Mouse (Mus musculus) CH12.LX (cell line): ENCODE measurements around the gene Prl. TPM values are rescaled to one million over a fixed set of nuclear protein-coding genes. Genes with fewer than 3 reads are reported as not detected.
"Not testable (repeated sequence)": the region's sequence is repeated elsewhere in the genome, so short reads cannot be mapped to it uniquely, and the experiment has no call there.

Experiments used
- DNase-seq: peaks from one replicate; pipeline ENCODE4 v3.0.0-alpha.2; 2013; ENCODE audit errors: extremely low read depth
- H3K27ac ChIP-seq: 2 replicates; pipeline ENCODE4 v1.5.1; 2012; ENCODE audit warnings: low read depth, mild to moderate bottlenecking, control low read depth, moderate library complexity; ENCODE audit not compliant: insufficient read depth
- H3K27me3 ChIP-seq: replicated peaks from 2 replicates; pipeline ENCODE3; 2012; ENCODE audit warnings: inconsistent platforms
- H3K36me3 ChIP-seq, 2 experiments: replicated peaks in 1 of 2; 2 replicates each; pipeline versions ENCODE3 to v1.6.1; 2012; ENCODE audit warnings: inconsistent platforms in 1 of 2, low read length in 1 of 2, mild to moderate bottlenecking in 1 of 2, mixed read lengths in 1 of 2, moderate library complexity in 1 of 2; ENCODE audit not compliant: control insufficient read depth in 1 of 2, insufficient read depth in 1 of 2
- H3K4me1 ChIP-seq, 2 experiments: 2 replicates each; pipeline ENCODE4 v1.6.1; 2012; ENCODE audit warnings: inconsistent platforms in 1 of 2, moderate library complexity in 1 of 2; ENCODE audit not compliant: insufficient read depth in 2 of 2, control insufficient read depth in 1 of 2
- H3K4me2 ChIP-seq: 2 replicates; pipeline ENCODE4 v1.6.1; 2012; ENCODE audit warnings: low read depth, mild to moderate bottlenecking, control low read depth; ENCODE audit not compliant: poor library complexity, insufficient read depth, severe bottlenecking
- H3K4me3 ChIP-seq, 3 experiments: fragments of 150-350 bp in 1 of 3; sonication (generic) in 1 of 3; replicated peaks in 1 of 3; 2 replicates each; pipeline versions ENCODE3 to v1.5.1; 2011 to 2012; ENCODE audit warnings: low read depth in 2 of 3, low read length in 2 of 3, mild to moderate bottlenecking in 2 of 3, moderate library complexity in 2 of 3, control low read depth in 1 of 3, improper control_type of control experiment in 1 of 3, inconsistent platforms in 1 of 3, mixed read lengths in 1 of 3; ENCODE audit not compliant: poor library complexity in 1 of 3
- H3K79me2 ChIP-seq: replicated peaks from 2 replicates; pipeline ENCODE4 v1.6.1; 2012; ENCODE audit warnings: mild to moderate bottlenecking, moderate library complexity; ENCODE audit not compliant: control insufficient read depth, poor library complexity, insufficient read depth, severe bottlenecking; ENCODE audit errors: extremely low read depth
- H3K9ac ChIP-seq: 2 replicates; pipeline ENCODE4 v1.6.1; 2012; ENCODE audit warnings: low read depth, mild to moderate bottlenecking, control low read depth, moderate library complexity; ENCODE audit not compliant: insufficient read depth
- H3K9me3 ChIP-seq: replicated peaks from 2 replicates; pipeline ENCODE3; 2012; ENCODE audit warnings: low read length, inconsistent platforms, mixed read lengths
- CHD2 ChIP-seq: IDR thresholded peaks from 2 replicates; pipeline ENCODE4 v1.6.1; 2011; ENCODE audit warnings: low read length, improper control_type of control experiment
- ELF1 ChIP-seq: IDR thresholded peaks from 2 replicates; pipeline ENCODE4 v1.6.1; 2014; ENCODE audit warnings: low read depth, mild to moderate bottlenecking, inconsistent platforms, low read length, improper control_type of control experiment
- EP300 ChIP-seq: IDR thresholded peaks from 2 replicates; pipeline ENCODE4 v1.6.1; 2011; ENCODE audit warnings: low read length, improper control_type of control experiment
- ETS1 ChIP-seq: conservative IDR thresholded peaks from 2 replicates; pipeline ENCODE4 v1.6.1; 2012; ENCODE audit warnings: low read depth, mild to moderate bottlenecking, inconsistent platforms, low read length, improper control_type of control experiment, moderate library complexity
- MAFK ChIP-seq: IDR thresholded peaks from 2 replicates; pipeline ENCODE4 v1.6.1; 2011; ENCODE audit warnings: low read length, improper control_type of control experiment; ENCODE audit not compliant: insufficient replicate concordance
- MAZ ChIP-seq: IDR thresholded peaks from 2 replicates; pipeline ENCODE4 v1.6.1; 2012; ENCODE audit warnings: low read depth, mild to moderate bottlenecking, inconsistent platforms, low read length, improper control_type of control experiment, moderate library complexity
- NRF1 ChIP-seq: IDR thresholded peaks from 2 replicates; pipeline ENCODE4 v1.6.1; 2014; ENCODE audit warnings: low read depth, mild to moderate bottlenecking, inconsistent platforms, low read length, improper control_type of control experiment, moderate library complexity
- SIN3A ChIP-seq: IDR thresholded peaks from 2 replicates; pipeline ENCODE4 v1.6.1; 2012; ENCODE audit warnings: low read length, improper control_type of control experiment, inconsistent platforms
- UBTF ChIP-seq: IDR thresholded peaks from 2 replicates; pipeline ENCODE4 v1.6.1; 2012; ENCODE audit warnings: low read depth, mild to moderate bottlenecking, inconsistent platforms, low read length, improper control_type of control experiment, moderate library complexity
- USF1 ChIP-seq: IDR thresholded peaks from 2 replicates; pipeline ENCODE4 v1.6.1; 2014; ENCODE audit warnings: low read depth, mild to moderate bottlenecking, inconsistent platforms, low read length, improper control_type of control experiment
- USF2 ChIP-seq: conservative IDR thresholded peaks from 2 replicates; pipeline ENCODE4 v1.6.1; 2011; ENCODE audit warnings: low read depth, low read length, improper control_type of control experiment
- ZKSCAN1 ChIP-seq: IDR thresholded peaks from 2 replicates; pipeline ENCODE4 v1.6.1; 2012; ENCODE audit warnings: low read depth, inconsistent platforms, low read length, improper control_type of control experiment, borderline replicate concordance
- dilution Hi-C: fragments of 300-500 bp; cut with MboI; formaldehyde crosslinking; loops from 2 replicates; pipeline ENCODE4 v1.14.3; 2020; ENCODE audit warnings: low sequenced_read_pairs; ENCODE audit not compliant: extremely low pct_unique_long_range_greater_than_20kb, extremely low pct_ligation_motif_present
- in situ Hi-C: fragments of 300-500 bp; cut with MboI; formaldehyde crosslinking; loops from 3 replicates; pipeline ENCODE4 v1.14.3; 2019; ENCODE audit warnings: low sequenced_read_pairs, low pct_ligation_motif_present, low pct_unique_long_range_greater_than_20kb, mixed read lengths
- polyA plus RNA-seq: library from polyadenylated mRNA; unstranded; fragments of >175 nt; gene quantifications from 2 replicates; pipeline ENCODE4 v1.2.1, GENCODE M21; 2012; ENCODE audit warnings: low read depth; ENCODE audit not compliant: insufficient read length
- total RNA-seq, 2 experiments: library from RNA; depleted of rRNA; stranded (reverse); fragments of 300-350 nt in 1 of 2; fragments of >200 nt in 1 of 2; gene quantifications; 2 replicates each; pipeline ENCODE4 v1.2.3; 2012 to 2014

Gene Prl
- total and polyA plus RNA-seq, 3 experiments = not detected

- no peak for DNase-seq
- H3K27me3 ChIP-seq = no peaks in the 10 kb centered on the region
- H3K9me3 ChIP-seq = no peaks in the 10 kb centered on the region
- H3K27ac ChIP-seq = no peak overlapping the region
- TF ChIP-seq USF1 (no peak), MAFK (no peak), UBTF (no peak), ELF1 (no peak), CHD2 (no peak), EP300 (no peak), ETS1 (no peak)
- H3K4me3 ChIP-seq = no peak overlapping the region
- no peaks in the 10 kb centered on the region for H3K36me3 ChIP-seq
- no peak overlapping the region for H3K9ac ChIP-seq
- no peak overlapping the region for H3K4me2 ChIP-seq
- in situ Hi-C loops = no loop called here
- dilution Hi-C loops = no loop called here
- no peaks in the 10 kb centered on the region for H3K4me1 ChIP-seq
- H3K79me2 ChIP-seq = no peaks in the 10 kb centered on the region
Observed at GRCm38 (mm10) chr13:27043326-27043725, 14.0 kb upstream of the Prl start.

GRCm38 (mm10) chr13:27059177-27059576, 1.8 kb downstream of the Prl start:
- dilution Hi-C loops = no loop called here

GRCm38 (mm10) chr13:27093890-27094289, 36.5 kb downstream of the Prl start, which contains the start of gene Prl3d1:
TSS of gene Prl3d1 (plus strand) at chr13:27094190.
- DNase-seq, dilution Hi-C loops: not testable (repeated sequence)

More at GRCm38 (mm10) chr13:27059177-27059576, 1.8 kb downstream of the Prl start:
- H3K4me3 ChIP-seq = no peak overlapping the region
- no peaks in the 10 kb centered on the region for H3K4me1 ChIP-seq
- no peaks in the 10 kb centered on the region for H3K36me3 ChIP-seq
- no peaks in the 10 kb centered on the region for H3K27me3 ChIP-seq
- no peak overlapping the region for H3K27ac ChIP-seq
- H3K9ac ChIP-seq = no peak overlapping the region
- no peak overlapping the region for H3K4me2 ChIP-seq
- no peak for TF ChIP-seq USF2
- TF ChIP-seq NRF1 = no peak
- no peak for TF ChIP-seq SIN3A
- no peak for TF ChIP-seq MAZ
- no peak for TF ChIP-seq ZKSCAN1
- H3K79me2 ChIP-seq = no peaks in the 10 kb centered on the region
- in situ Hi-C loops = no loop called here
- no peak for DNase-seq
- no peaks in the 10 kb centered on the region for H3K9me3 ChIP-seq

More at GRCm38 (mm10) chr13:27093890-27094289, 36.5 kb downstream of the Prl start, which contains the start of gene Prl3d1:
- in situ Hi-C loops, H3K4me2 ChIP-seq, H3K9ac ChIP-seq, H3K27ac ChIP-seq, H3K4me1 ChIP-seq, H3K36me3 ChIP-seq, H3K27me3 ChIP-seq, H3K79me2 ChIP-seq, H3K4me3 ChIP-seq, H3K9me3 ChIP-seq: not testable (repeated sequence)

Other genes with a start within 250 kb of the Prl start
- gene Prl3d1, start 36.6 kb downstream of the Prl start, total RNA-seq (2012; rRNA removed) = not detected in 2 replicates
- not detected in 2 replicates for gene Prl3d1, start 36.6 kb downstream of the Prl start, total RNA-seq (2014; rRNA removed)
- gene Prl3d1, start 36.6 kb downstream of the Prl start, polyA plus RNA-seq = not detected in 2 replicates
- not detected in 2 replicates for gene Prl3d2, start 64.1 kb downstream of the Prl start, total RNA-seq (2012; rRNA removed)
- gene Prl3d2, start 64.1 kb downstream of the Prl start, total RNA-seq (2014; rRNA removed) = not detected in 2 replicates
- not detected in 2 replicates for gene Prl3d2, start 64.1 kb downstream of the Prl start, polyA plus RNA-seq
- gene Prl3d3, start 99.2 kb downstream of the Prl start, total RNA-seq (2012; rRNA removed) = not detected in 2 replicates
- gene Prl3d3, start 99.2 kb downstream of the Prl start, total RNA-seq (2014; rRNA removed) = not detected in 2 replicates
- not detected in 2 replicates for gene Prl3d3, start 99.2 kb downstream of the Prl start, polyA plus RNA-seq
- not detected in 2 replicates for gene Prl3c1, start 139.1 kb downstream of the Prl start, total RNA-seq (2012; rRNA removed)
- not detected in 2 replicates for gene Prl3c1, start 139.1 kb downstream of the Prl start, total RNA-seq (2014; rRNA removed)
- not detected in 2 replicates for gene Prl3c1, start 139.1 kb downstream of the Prl start, polyA plus RNA-seq
- gene Prl3b1, start 184.3 kb downstream of the Prl start, total RNA-seq (2012; rRNA removed) = not detected in 2 replicates
- gene Prl3b1, start 184.3 kb downstream of the Prl start, total RNA-seq (2014; rRNA removed) = not detected in 2 replicates
- gene Prl3b1, start 184.3 kb downstream of the Prl start, polyA plus RNA-seq = not detected in 2 replicates
- not detected in 2 replicates for gene Prl3a1, start 201.9 kb downstream of the Prl start, total RNA-seq (2012; rRNA removed)
- not detected in 2 replicates for gene Prl3a1, start 201.9 kb downstream of the Prl start, total RNA-seq (2014; rRNA removed)
- gene Prl3a1, start 201.9 kb downstream of the Prl start, polyA plus RNA-seq = not detected in 2 replicates